Mouse (Mus musculus) macrophage (primary cell): Measurements from ENCODE around the gene Dapk1. TPM values are rescaled to one million over a fixed set of nuclear protein-coding genes. Genes with fewer than 3 reads are reported as not detected.

ENCODE experiments used
- H3K27ac ChIP-seq: fragments of 350-480 bp; formaldehyde crosslinking; 2 replicates; pipeline ENCODE4 v1.9.0; 2021
- H3K36me3 ChIP-seq: fragments of 350-480 bp; formaldehyde crosslinking; 2 replicates; pipeline ENCODE4 v1.9.0; 2021; ENCODE audit errors: inconsistent target
- H3K4me3 ChIP-seq: fragments of 350-480 bp; formaldehyde crosslinking; 2 replicates; pipeline ENCODE4 v1.9.0; 2021; ENCODE audit errors: inconsistent target
- H3K79me2 ChIP-seq: fragments of 350-480 bp; formaldehyde crosslinking; 2 replicates; pipeline ENCODE4 v1.9.0; 2021; ENCODE audit errors: inconsistent target
- WGBS: methylation state at CpG from one replicate; pipeline ENCODE4 v1.1.7; 2026; ENCODE audit warnings: inconsistent platforms; ENCODE audit not compliant: missing documents; 5-methylcytosine and 5-hydroxymethylcytosine counted together
- polyA plus RNA-seq: library from polyadenylated mRNA; stranded (reverse); fragments of 250-400 nt; gene quantifications from 3 replicates; pipeline ENCODE4 v1.2.4, GENCODE M21; 2018; ENCODE audit warnings: inconsistent platforms

Dapk1 gene
- polyA plus RNA-seq, 1 experiment from 2014 or later, result 7.9 TPM

DNA sequence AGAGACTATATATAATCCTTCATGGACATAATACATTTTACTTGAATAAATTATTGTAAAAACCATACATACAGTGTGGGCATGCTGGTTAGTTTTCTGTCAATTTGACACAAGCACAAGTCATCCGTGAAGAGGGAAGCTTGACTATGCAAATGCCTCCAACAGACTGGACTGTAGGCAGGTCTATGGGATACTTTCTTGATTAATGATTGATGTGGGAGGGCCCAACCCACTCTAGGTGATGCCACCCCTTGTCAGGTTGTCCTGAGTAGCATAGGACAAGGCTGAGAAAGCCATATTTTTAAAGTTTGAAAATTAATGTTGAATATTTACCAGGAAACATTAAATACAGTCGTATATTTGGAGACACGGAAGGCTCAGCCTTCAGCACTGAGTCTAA, 178.8 kb downstream of the Dapk1 start:
- H3K36me3 ChIP-seq, result no peaks in the 10 kb centered on the region
- H3K27ac ChIP-seq, result no peak overlapping the region
- no peaks in the 10 kb centered on the region for H3K79me2 ChIP-seq
- H3K4me3 ChIP-seq, result no peak overlapping the region
- 94% methylated on average over 3 of the region's 3 CpGs for WGBS

DNA sequence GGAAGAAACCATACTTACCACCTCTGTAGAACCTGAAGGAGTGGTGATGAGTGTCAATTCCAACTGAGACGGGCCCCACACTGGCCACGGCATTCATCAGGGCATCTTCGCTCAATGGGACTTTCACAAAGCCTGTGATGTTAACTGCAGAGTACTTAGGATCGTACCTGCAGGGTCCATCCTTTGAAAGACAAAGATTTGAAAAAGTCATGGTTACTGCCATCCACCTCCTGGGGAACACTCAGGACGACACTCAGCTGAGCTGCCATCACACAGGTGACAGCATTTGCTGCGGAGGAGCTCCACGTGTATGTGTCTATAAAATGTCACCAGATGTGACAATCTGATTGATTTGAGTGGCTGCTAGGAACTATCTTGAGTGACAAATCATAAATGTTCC, 181.6 kb downstream of the Dapk1 start:
- Histone ChIP-seq H3K36me3 (no peaks in the 10 kb centered on the region), H3K27ac (no peak overlapping the region), H3K4me3 (no peak overlapping the region), H3K79me2 (no peaks in the 10 kb centered on the region)
- 91% methylated on average over 7 of the region's 7 CpGs for WGBS

DNA sequence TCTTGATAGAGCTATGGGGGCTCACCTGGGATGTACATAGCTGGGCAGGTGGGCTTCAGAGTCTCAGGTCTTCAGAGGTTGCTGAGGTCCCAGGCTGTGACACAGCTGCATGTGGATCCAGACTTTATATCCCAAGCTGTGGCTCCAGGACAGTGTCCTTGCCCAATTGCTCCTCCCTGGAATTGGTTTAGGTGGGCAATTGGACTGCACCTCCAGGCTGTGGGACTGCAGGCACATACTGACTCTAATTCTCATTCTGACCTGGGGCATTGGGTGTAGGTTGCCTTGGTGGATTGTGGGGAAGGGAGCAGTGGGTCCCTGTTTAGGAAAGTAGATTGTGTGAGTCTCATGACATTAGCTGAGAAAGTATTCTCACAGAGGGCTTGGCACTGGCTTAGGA, 184.5 kb downstream of the Dapk1 start, which contains the start of gene BC051665:
Gene BC051665 (minus strand): TSS at position 101 of the 400 bp plus-strand sequence.
- no peaks in the 10 kb centered on the region for H3K79me2 ChIP-seq
- no peak within 1 kb of the TSS for H3K4me3 ChIP-seq

DNA sequence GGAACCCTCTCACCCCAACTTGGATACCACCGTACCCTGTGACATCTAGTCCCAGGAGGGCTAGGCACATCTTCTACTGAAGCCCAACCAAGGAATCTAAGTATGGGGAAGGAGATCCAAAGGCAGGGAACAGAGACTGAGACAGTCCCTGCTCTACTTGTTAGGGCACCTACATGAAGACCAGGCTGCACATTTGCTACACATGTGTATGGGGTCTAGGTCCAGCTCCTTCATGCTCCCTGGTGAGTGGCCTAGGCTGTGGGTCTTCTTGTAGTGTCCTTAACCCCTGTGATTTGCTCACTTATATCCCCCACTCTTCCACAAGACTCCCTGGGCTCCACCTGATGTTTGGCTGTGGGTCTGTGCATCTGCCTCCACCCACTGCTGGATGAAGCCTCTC, 187.7 kb downstream of the Dapk1 start:
- Histone ChIP-seq H3K36me3 (no peaks in the 10 kb centered on the region), H3K27ac (no peak overlapping the region), H3K79me2 (no peaks in the 10 kb centered on the region), H3K4me3 (no peak overlapping the region)
- 83% methylated on average over 1 of the region's 1 CpGs for WGBS

More for the DNA sequence above, 184.5 kb downstream of the Dapk1 start, which contains the start of gene BC051665:
- Histone ChIP-seq H3K36me3 (no peaks in the 10 kb centered on the region), H3K27ac (no peak within 1 kb of the TSS)

DNA sequence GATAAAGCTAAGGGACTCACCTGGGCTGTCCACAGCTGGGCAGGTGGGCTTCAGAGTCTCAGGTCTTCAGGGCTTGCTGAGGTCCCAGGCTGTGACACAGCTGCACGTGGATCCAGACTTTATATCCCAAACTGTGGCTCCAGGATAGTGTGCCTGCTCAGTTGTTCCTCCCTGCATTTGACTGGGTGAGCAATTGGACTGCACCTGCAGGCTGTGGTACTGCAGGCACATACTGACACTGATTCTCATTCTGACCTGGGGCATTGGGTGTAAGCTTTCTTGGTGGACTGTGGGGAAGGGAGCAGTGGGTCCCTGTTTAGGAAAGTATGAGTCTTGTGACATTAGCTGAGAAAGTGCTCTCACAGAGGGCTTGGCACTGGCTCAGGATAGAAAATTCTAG, 201.0 kb downstream of the Dapk1 start, which contains the start of gene Ctsll3:
Gene Ctsll3 (minus strand): TSS at position 101 of the 400 bp plus-strand sequence.
- Histone ChIP-seq H3K27ac (no peak within 1 kb of the TSS), H3K4me3 (no peak within 1 kb of the TSS), H3K79me2 (no peaks in the 10 kb centered on the region), H3K36me3 (no peaks in the 10 kb centered on the region)
- 73% methylated on average over 1 of the region's 1 CpGs for WGBS

DNA sequence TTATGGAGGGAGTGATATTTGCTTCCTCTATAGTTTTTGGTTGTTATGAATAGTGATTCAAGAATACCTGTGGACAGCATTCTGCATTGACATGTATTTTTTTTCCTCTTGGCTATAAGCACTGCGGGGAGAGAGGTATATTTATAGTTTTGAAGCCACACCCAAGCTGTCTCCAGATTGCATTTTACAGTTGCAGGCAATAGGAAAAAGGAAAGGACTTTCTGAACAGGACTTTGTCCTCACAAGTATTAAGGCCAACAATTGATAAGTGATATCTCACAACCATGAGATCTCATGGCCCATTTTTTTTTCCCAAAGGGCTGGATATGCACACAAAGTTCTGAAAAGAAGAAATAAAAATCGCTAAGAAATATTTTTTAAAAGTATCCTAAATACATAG, 207.9 kb downstream of the Dapk1 start:
- Histone ChIP-seq H3K4me3 (no peak overlapping the region), H3K79me2 (no peaks in the 10 kb centered on the region), H3K36me3 (no peaks in the 10 kb centered on the region), H3K27ac (no peak overlapping the region)
- WGBS, result 74% methylated on average over 2 of the region's 2 CpGs

DNA sequence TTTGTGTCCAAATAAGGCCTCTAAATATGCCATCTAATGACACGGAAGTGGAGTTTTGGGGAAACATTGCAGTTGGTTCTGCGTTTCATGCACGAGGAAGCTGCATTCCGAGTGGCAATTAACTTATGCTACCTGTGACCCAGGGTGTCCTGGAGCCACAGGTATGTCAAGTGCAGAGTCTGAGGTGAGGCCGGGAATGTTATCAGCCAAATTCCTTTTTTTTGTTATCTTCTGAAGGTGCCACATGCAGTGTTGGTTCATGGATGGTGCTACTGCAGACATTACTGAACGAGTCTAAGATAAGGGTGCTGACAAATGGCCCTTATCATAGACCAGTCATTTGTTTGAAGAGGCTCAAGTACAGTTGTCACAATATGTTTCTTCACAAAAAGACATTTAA, 211.0 kb downstream of the Dapk1 start:
- H3K27ac ChIP-seq, result no peak overlapping the region
- H3K36me3 ChIP-seq, result no peaks in the 10 kb centered on the region
- no peak overlapping the region for H3K4me3 ChIP-seq
- H3K79me2 ChIP-seq, result no peaks in the 10 kb centered on the region
- 88% methylated on average over 6 of the region's 6 CpGs for WGBS

Other genes starting within 250 kb of the Dapk1 start
- gene BC051665, start 184.4 kb downstream of the Dapk1 start, polyA plus RNA-seq, result not detected in 3 replicates
- gene Ctsll3, start 200.9 kb downstream of the Dapk1 start, polyA plus RNA-seq, result not detected in 3 replicates